Mouse (Mus musculus) right cerebral cortex, postnatal 4 days (tissue): ENCODE data around the gene Tbcc.

Experiments used
- DNase-seq: peaks from one replicate; pipeline ENCODE4 v3.0.0-alpha.2; 2022

The Tbcc gene

DNA sequence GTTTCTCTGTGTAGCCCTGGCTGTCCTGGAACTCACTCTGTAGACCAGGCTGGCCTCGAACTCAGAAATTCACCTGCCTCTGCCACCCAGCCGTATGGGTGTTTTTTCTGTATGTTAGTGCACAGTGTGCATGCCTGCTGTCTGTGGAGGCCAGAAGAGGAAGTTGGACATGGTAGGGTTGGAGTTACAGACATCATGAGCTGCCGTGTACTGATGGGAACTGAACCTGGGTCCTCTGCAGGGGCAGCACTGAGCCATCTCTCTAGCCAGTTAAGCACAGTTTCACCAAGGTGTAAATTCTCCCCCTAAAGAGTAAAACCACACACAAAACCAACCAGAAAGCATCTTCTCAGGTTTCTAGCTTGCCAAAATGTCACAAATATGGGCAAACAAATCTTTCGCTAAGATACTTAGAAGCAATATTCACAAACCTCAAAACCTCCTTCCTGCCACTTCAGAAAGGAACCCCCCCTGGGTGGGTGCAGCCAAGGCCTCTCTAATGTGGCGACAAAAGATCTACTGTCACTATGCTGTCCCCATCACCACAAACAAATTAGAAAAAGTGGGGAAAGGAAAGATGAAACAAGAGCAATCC, 20.2 kb upstream of the Tbcc start:
- no peak for DNase-seq

DNA sequence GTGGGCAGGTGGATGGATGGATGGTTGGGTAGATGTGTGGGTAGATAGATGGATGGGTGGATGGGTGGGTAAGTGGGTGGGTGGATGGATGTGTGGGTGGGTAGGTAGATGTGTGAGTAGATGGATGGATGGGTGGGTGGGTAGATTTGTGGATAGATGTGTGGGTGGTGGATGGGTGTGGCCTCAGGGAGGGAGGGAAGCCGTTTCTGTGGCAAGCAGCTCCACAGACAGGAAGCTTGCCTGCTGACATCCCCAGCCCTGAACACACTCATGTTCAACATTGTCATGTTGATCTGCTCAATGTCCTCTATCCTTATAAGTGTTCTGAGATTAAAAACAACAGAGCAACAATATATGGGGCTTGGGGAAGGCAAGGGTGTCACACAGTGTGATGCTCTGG, 19.6 kb upstream of the Tbcc start:
- no peak for DNase-seq

DNA sequence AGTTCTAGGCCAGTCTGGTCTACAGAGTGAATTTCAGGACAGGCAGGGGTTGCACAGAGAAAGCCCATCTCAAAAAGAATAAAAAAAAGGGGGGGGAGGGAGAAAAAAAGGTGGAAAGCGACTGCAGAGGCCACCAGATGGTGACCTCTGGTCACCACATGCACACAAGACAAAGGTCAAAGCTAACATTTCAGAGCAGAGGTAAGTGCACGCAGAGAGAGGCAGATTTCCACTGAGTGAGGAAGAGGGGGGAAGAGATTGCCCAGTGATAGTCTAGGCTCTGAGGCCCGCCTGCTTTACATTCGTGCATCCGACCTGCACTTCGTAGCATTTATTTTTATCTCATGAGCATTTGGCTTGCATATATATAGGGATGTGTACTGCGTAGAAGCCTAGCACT, 17.7 kb upstream of the Tbcc start:
- DNase-seq, result no peak

DNA sequence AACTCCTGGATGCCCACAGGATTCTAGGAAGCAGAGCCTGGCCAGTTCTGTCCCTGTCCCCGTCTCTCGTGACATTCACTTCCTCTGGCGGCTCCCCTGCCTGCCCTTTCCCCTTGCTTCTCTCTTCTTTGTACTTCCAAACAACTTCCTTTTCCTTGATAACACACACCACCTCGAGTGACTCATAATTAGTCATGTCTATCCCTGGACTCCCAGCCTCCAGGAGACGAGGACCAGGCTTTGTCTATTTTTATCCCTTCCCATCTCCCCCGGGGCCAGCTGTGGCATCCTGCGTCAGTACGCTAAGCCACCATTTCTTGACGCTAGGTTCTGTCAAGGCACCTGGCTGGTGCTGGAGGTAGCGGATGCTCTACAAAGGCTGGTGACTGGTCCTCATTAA, 16.4 kb upstream of the Tbcc start:
- DNase-seq, result no peak

DNA sequence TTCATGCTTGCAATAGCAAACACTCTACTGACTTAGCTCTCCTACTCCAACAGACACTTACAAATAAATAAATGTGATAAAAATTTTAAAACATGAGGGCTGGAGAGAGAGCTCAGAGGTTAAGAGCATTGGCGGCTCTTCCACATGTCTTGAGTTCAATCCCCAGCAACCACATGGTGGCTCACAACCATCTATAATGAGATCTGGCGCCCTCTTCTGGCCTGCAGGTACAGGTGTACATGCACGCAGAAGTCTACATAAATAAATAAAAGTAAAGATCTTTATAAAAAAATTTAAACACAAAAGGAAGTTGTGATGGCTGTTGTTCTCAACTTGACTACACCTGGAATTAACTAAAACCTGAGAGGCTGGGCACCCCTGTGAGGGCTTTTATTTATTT, 14.9 kb upstream of the Tbcc start:
- no peak for DNase-seq

DNA sequence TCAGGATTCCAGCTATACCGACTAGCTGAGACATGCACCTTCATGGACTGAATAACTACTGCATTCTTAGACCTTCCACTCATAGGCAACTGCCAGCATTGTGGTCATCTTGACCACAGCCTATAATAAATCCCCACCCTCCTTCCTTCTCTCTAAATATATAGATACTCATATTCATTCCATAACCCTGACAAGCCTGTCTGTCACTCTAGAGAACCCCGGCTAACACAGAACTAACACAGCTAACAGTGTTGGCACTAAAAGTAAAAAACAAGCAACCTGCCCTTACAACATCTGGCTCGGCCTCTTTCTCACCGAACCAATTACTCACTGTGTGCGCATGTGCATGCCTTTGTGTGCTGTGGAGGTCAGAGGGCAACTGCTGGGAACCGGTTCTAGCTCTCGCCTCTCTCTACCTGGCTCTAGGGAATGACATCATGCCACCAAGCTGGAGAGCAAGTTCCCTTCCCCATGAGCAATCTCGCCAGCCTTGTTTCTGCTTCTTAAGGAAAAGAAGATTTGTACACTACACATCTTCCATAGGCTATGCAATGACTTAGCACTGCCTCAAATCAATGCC, 14.0 kb upstream of the Tbcc start:
- no peak for DNase-seq

DNA sequence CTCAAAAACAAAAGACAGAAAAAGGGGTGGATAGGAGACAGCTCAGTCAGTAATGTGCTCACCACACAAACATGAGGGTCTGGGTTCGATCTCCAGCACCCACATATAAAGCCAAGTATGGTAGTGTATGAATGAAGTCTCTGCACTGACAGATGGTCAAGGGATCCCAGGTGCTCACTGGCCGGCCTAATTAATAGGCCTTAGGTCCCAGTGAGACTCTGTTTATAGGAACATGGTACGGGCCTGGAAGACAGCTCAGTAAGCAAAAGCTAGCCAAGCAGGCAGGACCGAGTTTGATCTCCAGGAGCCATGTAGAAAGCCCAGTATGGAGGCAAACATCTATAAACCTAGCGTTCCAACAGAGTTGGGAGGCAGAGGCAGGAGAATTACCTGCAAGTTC, 13.4 kb upstream of the Tbcc start:
- DNase-seq, result no peak

DNA sequence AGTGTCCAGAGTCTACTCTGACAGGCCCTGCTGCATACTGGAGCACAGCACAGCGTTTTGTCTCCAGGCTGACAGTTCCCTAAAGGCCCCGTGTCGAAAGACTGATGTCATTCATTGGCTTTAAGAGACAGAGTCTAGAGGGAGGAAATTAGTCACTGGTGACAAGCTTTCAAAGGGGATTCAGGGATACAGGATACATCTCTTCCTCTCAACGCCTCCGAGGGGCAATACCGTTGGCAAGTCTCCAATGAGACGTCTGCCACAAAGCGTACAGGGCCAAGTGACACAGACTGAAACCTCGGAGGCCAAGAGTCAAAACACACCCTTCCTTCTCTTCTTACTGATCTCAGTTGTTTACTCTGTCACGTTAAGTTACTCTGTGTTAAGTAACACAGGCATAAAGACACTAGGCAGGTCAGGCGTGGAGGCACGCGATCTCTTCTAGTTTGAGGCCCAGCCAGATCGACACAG, 10.6 kb upstream of the Tbcc start:
- DNase-seq, result no peak

DNA sequence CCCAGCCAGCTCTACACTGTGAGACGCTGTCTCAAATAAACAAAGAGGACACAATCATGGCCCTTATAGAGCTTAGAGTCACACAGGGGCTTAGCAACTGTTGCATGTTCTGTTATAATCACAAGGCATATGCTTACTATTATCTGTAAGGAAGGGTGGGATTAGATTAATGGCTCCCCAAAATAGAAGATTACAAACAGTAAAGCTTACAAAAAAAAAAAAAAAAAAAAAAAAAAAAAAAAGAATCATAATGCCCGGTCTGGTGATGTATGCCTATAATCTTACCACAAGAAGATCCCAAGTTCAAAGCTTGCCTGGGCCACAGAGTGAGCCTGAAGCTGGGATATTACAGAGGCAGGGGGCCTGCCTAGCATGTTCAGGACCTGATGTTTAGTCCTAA, 10.2 kb upstream of the Tbcc start:
- no peak for DNase-seq

DNA sequence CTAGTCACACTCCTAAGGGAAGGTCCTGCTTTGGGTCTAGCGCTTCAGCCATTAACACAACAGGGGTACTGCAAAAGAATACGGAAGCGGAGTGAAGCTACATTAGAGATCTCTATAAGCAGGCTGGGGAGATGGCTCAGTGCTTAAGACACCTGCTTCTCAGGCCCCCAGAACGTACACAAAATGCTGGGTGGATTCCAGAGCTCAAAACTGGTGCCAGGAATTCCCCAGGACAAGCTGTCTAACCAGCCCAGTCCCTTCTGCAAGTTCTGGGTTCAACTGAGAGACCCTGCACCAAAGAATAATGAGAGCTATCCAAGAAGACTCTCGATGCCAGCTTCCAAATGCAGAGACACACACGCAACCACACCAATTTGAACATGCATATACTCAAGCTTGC, 8.8 kb upstream of the Tbcc start:
- DNase-seq, result no peak

DNA sequence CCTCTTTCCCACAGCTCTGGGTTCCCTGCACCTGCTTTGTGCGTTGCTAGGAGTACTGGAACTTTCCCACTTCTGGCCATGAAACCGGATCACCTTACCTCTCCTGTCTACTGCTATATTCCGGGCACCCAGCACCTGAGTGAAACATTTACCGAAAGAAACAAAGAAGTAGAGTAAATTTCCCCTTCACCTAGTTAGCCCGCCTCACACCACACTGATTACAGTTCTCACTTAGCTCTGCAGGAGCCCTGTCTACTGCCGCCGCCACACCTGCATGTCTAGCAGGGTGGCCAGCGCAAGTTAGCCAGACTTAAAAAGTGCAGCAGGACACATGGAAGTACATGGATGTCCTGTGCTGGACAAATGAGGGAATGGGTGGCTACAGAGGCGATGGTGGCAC, 7.4 kb upstream of the Tbcc start:
- no peak for DNase-seq

DNA sequence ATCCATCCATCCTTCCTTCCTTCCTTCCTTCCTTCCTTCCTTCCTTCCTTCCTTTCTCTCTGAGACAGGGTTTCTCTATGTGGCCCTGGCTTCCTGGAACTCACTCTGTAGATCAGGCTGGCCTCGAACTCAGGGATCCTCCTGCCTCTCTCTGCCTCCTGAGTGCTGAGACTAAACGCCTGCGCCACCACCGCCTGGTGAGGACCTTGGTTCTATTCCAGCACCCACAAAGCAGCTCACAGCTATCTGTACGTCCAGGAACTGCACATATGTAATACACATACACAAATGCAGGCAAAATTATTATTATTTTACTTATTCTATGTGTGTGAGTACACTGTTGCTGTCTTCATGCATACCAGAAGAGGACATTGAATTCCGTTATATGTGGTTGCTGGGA, 5.7 kb upstream of the Tbcc start:
- no peak for DNase-seq

DNA sequence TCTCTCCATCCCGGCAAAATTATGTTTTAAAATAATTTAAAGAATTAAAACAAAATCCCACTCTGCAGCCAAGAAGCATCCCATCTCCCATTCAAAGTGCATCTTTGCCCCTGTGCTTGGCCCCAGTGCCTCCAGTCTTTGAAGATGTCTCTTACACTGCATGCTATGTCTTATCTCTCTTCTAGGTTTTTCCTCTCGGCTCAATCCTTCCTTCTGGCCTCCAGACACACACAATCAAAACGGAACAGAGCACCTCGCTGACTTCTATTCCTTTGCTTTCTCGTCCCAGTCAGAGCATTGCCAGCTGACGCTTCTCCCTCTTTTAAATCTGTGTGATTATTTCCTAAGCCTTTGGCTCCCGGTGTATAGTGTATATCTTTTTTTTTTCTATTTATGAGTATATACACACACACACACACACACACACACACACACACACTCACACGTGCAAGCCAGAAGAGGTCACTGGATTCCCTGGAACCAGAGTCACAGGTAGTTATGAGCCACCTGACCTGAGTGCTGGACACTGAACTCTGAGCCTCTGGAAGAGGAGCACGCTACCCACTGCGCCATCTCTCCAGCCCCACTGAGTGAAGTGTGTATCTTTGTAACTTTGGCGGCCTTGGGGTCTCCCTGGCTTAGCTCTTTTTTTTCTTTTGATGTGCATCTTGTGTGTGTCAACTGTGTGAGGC, 5.1 kb upstream of the Tbcc start:
- DNase-seq, result no peak

DNA sequence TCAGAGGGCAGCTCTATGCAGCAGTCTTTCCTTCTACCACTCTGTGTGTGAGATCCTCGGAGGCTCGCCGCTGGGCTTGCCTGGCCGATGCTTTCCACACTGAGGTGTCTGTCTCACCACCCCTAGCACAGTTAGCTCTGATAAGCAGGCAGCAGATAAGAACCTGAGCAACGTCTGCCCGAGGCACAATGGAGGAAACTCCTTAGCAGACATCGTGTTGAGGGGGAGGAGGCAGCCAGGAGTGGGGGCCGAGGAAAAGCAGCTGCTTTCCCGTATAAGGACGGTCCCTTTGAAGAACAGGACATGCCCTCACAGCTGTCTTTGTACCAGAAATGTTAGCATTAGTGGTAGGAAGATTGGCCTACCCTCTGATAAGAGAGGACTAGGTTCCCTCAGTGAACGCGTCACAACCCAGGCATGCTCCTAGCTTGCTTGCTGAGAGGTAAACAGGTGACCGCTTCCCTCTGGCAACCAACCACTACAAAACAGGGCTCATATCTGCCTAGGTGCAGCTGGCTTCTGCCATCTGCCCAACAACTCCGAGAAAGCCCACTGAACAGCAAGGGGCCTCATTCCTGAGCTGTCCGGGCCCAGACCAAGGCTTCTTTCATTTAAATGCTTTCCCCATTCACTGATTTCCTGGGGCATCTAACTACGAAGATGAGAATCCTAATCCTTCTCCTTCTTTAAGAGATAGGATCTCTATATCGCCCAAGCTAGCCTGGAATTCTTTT, 4.4 kb upstream of the Tbcc start:
- DNase-seq, result no peak

DNA sequence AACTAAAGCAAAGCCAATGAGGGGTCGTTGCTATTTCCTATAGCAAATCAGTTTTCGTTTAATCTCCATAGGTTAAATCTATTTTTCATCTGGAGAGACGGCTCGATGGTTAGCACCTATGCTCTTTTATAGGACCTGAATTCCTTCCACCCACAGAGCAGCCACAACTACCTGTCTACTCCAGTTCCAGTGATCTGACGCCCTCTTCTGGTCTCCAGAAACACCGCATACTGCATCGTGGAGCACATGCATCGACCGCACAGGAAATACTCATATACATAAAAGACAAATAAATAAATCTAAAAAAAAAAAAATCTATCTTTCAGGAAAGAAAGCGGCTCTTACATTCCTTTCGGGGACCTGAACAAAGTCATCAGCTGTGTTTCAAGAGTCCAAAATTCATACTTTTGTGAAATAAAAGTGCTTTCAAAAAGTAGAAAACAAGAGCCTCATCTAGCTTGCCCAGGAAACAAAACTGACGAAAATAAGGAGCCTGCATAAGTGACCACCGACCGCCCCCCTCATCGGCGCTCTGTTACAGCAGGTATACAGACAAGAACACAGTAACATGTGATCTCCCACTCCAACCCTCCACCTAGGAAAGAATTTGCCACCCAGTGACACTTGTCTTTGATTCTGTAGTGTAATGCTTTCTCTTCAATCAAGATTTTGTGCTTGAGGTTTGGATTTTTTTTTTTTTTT, 1.8 kb upstream of the Tbcc start:
- DNase-seq, result peak; percentile 16

DNA sequence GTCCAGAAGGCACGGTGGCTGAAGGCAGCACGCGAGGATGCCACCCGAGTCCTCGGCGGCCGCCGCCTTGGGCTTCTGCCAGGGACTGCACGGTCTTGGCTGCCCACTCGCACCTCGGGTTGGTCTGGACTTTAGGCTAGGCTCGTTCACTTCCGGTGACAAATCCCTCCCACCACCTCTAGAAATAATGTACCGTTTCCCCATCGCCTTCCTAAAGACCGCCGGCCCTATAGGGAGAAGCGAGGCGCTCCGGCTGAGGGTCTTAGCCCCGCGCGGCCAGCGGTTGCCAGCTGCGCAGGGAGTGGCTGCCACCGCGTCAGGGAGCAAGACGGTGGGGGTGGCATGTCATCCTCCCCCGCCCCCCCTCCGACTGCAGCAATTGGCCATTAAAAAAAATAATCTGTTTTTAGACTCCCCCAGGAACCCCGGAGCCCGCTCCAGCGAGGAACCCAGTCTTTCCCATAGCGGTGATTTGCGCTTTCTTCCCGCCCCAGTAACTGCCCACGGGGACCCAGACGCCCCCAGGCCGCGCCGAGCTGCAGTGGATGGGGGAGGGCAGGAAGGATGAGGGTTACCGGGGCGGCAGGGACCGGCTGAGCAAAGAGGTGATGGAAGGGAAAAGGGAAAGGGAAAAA, 917 bp upstream of the Tbcc start:
- peak; percentile 79 for DNase-seq

DNA sequence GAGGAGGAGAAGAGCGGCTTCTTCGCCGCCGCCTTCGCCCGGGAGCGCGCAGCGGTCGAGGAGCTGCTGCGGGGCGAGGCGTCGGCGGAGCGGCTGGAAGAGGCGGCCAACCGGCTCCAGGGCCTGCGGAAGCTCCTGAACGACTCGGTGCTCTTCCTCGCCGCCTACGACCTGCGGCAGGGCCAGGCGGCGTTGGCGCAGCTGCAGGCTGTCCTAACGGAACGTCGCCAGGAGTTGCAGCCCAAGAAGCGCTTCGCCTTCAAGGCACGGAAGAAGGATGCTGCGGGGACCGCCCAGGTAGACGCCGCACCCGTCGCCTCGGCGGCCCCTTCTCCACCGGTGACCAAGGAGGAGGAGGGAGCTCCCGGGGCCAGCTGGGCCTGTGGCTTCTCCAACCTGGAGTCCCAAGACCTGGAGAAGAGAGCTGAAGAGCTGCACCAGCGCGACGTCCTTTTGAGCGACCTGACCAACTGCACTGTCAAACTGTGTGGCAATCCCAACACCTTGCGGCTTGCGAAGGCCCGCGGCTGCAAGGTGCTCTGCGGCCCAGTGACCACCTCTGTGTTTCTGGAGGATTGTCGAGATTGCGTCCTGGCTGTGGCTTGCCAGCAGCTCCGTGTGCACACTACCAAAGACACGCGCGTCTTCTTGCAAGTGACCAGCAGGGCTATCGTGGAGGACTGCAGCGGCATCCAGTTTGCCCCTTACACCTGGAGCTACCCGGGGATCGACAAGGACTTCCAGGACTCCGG, 535 bp downstream of the Tbcc start:
- peak; percentile 45 for DNase-seq

DNA sequence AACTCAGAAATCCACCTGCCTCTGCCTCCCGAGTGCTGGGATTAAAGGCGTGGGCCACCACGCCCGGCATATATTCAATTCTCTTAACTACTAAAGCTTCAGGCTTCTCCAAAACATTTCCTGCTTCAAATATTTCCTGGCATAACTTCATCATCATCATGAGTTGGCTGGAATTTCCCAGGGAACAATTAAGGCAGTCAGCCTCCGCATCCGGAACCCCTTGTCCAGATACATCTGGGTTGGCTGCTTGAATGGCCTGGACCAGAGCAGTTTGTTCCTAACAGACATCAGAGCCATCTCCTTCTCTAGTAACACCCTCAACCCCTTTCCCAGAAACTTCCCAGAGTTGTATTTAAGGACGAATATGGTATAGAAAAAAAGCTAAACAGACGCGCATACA, 4.9 kb downstream of the Tbcc start:
- no peak for DNase-seq

DNA sequence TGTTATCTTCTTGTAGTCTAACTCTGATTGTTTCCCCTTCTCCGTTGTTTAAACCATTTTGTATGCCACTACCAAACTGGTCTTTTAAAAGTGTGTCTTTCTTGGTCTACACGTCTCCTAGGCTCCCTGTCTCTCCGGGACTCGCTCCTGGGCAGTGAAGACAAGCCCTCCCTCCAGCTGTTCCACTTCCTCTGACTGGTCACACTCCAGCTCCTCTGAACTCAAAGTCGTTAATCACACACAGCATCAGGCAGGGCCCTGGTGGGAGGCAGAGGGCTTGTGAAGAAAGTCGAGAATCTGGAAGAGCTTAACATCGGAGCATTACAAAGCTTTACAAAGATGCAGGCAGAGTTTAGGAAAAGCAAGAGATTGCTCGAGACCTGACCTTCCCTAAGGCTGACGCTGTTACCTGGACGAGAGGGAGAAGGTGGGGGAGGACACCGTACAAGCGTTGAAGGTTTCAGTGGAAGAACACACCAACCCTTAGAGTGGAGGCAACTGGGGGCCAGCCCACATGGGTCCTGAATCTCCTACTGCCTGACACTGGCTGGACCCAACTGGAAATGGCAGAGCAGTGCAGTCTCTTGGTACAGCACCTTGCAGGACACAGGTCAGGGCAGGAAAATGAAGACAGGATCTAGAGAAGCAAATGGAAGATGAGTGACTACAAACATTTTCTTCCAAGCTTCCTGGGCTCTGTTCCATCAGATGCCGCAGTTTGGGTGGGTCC, 6.9 kb downstream of the Tbcc start:
- DNase-seq, result no peak

DNA sequence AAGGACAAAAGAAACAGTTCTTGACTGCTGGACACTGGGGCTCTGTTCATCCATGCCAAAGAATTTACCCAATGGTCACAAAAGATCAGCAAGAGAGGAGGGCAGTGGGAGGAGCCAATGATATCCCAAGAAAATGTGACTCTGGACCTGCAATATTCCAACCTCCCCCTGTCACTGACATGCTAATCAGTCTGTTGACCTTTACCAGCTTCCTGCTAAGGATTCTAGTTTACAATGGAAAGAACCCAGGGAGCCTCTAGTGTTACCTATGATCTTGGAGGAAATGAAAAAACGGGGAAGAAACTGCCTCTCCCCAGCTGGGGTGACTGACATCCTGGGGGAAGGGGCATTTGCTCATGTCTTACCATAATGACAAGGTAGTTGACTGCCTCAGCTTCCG, 10.5 kb downstream of the Tbcc start:
- no peak for DNase-seq

DNA sequence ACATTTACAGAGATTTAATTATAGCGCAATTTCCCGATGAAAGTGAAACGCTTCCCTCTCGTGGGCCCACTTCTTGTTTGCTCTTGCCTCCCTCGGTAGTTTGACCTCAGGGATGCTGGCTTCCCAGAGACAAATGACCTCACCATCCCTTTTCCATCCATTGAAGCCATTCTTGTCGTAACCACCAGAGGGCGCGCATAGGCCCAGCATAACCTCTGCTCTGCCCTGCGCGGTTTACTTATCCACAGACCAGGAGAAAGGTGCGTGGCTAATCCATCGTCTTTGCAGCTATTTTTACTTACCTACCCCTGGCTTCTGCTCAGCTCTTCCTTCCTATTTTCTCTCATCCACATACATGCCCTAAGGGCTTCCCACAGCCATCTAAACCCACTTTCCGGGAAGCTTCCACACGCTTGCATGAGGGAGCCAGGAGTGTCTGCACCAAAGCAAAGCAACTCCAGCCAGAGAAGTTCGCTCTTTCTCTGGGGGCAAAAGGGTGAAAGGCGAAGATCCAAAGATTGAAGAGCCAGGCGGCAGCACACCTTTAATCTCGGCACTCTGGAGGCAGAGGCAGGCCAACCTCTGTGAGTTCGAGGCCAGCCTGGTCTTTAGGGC, 13.5 kb downstream of the Tbcc start:
- DNase-seq, result peak; percentile 62
